Mouse (Mus musculus): ENCODE measurements around the gene Odf3l1.
"Not testable (repeated sequence)": the region's sequence is repeated elsewhere in the genome, so short reads cannot be mapped to it uniquely, and the experiment has no call there.

The Odf3l1 gene

DNA sequence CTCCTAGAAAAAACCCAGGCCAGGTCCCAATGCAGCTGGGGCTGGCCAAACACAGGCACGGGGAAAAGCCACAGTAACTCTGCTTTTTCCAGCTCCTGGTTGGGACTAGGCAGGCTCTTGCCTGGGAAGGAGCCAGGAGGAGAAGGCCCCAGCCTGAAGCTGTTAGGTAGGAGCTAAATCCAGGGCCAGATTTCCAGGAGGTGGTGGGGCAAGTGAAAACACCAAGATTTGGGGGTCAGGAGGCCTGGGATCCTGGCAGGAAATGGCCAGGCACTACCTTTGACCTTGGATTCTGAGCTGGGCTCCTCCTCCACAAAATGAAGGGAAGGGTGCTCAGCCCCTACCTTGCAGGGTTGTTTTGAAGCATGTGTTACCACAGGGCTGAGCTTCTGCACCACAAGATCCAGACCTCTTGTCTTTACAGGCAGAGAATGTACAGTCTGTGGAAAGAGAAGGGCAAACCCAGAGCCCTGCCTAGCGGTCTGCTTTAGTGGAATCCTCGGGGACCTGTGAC lies at the start of gene Odf3l1:
Gene Odf3l1 (minus strand): TSS at position 464 of the 514 bp plus-strand sequence.
- DNase-seq = no peak

DNA sequence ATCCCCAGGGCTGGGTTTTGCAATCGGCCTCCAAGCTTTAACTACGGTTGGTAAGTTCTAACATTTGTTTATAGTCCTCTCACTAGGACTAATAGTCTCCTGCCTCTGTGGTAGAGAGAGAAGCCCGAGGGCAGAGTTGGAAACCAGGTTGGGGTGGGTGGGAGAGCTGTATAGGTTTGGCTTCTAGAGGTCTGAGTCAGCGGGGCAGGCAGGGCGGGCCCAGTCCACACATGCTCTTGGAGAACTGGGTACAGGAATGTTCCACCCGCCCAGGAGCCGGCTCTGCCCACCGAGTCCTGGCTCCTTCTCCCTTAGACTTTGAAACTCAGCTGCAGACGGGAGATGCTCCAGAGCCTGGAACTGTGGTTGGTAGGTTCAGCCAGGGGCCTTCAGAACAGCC lies 49.5 kb upstream of the Odf3l1 start:
- DNase-seq = no peak

DNA sequence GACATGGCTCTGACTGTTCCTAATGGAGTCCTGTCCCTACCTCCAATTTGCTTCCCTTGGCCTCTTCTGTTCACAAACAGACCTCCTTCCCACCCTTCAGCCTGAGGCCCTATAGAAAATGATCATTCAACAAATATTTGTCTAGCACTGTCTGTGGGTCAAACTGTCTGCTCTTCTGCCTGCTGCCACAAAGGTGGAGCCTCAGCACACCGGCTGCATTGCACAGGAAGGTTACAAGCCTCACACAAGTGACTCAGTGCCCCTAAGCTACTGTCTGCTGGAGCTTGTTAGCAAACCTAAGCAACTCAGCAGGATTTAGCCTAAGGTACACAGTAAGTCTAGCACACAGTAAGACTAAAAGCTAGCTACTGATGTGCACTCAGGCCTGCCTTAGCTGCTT lies 46.5 kb upstream of the Odf3l1 start:
- no peak for DNase-seq

DNA sequence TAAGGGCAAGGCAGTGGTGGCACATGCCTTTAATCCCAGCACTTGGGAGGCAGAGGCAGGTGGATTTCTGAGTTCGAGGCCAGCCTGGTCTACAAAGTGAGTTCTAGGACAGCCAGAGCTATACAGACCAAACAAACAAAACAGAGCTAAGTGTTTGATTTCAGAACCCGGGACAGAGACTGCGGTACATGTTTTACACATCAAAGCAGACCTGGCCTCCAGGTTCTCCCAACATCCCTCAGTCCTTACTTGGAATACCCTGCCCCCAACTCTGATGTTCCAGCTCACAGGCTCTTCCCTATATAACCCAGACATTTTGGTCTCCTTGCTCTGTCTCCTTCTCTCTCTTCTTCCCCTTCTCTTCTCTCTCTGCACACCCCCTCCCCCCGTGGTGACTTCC lies 45.5 kb upstream of the Odf3l1 start:
- DNase-seq = not testable (repeated sequence)

DNA sequence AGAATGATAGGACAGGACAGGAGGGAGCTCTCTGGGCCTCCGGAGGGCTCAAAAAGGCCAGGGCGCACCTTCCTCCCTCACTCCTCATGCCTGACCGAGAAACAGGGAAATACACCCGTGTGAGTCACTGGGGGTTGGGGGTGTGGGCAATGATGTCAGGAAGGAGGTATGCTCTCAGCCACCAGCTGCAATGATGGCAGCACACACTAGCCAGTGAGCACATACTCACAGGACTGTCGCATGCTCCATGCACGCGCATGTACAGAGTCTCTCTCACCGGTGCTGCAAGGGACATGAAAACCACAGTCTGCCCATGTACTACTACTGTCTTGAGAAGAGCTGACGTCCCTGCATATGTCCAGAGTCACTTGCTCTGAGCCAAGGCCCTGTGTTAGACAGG lies 43.1 kb upstream of the Odf3l1 start:
- DNase-seq = no peak

DNA sequence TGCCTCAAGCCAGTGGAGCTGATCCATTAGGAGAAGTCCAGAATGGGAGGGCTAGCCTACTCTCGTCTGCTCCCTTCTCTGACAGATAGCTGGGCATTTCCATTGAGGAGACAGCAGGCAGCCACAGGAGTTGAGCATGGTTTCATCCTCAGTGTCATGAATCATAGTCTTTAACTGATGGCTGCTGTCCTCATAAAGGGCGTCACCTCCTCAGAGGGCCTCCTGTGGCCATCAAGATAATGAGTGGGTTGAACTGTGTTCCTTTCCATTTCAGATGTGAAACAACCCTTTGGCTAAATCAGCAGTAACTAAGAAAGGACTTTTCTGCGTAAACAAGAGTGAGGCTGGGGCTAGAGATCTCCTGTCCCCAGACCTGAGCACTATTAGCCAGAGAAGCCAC lies 39.2 kb upstream of the Odf3l1 start:
- DNase-seq = no peak

DNA sequence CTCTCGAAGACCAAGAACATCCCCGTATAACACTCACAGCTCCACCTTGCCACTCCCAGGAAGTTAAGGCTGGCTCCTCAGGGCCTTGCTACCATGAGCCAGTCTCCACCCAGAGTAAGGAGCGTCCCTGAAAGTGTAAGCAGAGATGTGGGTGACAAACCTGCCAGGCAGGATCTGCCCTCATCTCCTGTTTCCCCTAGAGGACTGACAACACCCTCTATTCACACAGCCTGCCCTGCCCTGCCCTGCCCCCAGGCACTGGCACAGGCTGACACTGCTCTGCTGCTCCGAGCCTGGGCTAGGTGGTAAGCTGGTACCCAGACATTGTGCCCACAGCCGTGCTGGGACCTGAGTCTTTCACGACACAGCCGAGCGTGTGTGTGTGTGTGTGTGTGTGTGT lies 36.7 kb upstream of the Odf3l1 start:
- DNase-seq = no peak

DNA sequence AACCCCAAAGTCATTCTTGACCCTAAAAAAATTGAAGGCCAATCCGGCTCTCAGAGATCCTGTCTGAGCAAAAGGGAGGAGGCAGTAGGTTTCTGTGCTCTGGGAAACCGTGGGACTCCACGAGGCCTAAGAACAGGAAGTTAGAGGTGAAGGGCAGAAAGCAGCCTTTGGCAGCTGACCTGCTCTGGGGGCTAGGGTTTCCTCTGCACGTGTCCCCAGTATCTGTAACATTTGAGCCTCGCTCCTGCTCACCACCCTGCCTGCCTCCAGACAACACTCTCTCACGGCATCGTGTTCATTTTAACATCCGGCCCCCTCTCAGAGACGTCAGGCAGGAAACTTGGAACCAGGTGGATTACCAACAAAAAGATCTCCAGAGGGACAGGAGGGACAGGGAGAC lies 36.1 kb upstream of the Odf3l1 start:
- no peak for DNase-seq

DNA sequence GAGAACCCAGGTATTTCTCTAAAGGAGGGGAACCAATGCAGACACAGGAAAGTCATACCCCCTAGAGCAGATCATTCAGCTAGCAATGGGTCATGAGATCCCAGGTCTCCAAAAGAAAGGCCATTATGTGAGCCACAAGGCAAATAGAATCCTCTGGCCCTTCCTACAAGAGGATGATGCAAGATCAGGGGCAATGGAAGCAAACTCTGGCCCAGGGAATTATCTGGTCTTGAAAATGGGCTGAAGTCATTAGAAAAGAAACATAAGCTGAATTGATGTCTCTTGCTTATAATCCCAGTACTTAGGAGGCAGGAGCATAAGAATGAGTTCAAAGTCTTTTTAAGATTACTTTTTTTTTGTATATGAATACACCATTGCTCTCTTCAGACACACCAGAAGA lies 35.6 kb upstream of the Odf3l1 start:
- DNase-seq = no peak

DNA sequence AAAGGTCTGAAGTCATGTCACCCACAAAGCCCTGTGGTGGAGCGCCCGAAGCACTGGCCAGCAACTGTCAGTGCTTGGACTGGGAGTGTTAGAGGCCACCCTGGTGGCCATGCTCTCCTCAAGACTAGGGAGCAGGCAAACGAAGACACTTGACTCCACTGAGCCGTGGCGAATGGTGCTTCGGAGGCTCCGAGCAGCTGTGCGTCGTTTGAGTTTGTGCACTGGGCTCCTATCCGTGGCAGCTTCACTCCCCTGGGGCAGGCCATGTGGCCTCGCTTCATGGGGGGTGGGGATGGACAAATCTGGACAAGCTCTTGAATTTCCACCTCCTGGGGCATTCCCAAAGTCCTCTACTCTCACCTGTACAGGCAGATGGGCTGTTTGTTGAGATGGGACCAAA lies 34.9 kb upstream of the Odf3l1 start:
- no peak for DNase-seq

DNA sequence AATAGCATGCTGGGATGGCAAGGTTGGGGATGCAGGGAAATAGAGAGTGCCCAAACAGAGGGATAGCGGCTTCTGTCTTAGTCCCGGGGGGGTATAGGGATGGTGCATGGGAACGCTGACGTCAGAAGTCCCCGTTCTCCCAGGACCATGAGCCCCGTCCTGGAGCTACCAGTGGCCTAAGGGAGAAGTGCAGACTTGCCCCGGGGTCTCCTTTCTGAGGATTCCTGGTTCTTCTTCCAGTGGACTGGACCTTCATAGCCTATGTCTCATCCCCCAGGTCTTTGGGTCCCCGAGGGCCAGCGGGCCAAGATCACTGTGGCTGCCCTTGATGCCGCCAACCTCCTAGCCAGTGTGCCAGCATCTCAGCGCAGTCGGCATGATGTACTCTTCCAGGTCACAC lies 32.3 kb upstream of the Odf3l1 start:
- DNase-seq = no peak

DNA sequence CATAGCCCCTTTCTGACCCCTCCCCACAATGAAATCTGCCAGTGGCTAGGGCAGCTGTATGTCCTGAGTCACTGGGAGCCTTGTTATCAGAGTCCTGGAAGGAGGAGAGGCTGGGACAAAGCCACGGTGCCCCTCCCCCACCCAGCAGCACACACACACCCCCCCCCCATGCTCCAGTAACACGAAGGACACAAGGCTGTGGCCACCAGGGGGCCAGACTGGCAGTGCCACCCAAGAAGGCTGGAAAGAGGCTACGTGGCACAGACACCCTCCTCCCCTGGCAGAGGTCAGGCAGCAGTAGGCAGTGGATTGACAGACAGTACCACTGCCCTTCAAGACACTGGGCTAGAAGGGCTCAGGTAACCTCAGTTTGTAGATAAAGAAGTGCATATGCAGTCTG lies 29.5 kb upstream of the Odf3l1 start:
- peak; percentile 55 for DNase-seq

DNA sequence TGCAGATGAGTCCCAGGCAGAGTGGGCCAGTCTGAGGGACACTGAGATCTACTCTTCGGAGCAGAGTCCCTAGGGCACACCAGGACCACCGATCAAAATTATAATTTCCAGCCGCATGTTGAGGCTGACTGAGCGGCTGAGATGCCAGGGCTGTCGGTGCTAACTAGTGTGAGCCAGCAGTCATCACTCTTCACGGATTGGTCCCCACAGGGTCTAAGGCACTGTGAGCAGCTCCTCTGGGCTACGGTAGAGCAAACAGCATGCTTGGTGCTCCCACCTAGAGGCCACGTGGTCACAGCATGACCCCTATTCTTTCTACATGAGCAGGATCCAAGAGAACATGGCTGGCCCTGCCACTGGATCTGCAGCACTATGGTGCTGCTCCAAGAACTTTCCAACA lies 28.8 kb upstream of the Odf3l1 start:
- no peak for DNase-seq

DNA sequence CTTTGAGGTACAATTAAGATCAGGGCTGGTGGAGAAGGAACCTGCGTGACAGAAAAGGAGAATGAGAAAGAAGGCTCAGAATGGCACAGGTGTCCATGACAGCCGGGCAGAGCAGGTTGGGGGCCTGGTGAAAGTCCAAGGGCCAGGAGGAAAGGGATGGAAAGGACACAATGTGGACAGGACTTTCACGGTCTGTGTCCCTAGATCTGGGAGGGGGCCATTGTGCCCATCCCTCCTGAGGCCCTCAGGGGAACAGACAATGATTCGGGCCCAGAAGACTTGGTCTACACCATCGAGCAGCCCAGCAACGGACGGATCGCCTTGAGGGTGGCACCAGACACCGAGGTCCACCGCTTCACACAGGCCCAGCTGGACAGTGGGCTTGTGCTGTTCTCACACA lies 27.6 kb upstream of the Odf3l1 start:
- DNase-seq = no peak

DNA sequence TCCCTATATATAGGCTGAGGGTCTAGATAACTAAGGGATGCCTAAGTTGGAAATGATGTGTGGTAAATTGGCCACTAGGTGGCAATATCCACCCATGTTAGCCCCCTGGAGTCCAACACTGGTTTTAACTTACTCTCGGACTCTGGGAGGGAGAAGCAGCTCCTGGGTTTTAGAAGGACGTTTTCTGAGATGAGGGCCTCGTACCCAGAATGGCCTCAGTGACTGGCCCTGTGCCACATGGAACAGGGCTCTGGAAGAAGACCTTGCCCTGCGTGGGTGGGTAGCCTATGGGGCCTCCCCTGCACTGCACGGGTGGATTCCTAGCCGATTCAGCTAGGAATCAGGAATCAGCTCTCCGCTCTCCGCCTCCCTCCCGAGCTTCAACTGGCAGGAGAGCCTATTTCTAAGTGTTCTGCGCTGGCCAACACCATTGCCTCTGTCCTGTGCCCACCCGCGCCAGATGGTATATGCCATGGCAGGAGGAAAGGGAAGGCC lies 27.1 kb upstream of the Odf3l1 start:
- peak; percentile 52 for DNase-seq

DNA sequence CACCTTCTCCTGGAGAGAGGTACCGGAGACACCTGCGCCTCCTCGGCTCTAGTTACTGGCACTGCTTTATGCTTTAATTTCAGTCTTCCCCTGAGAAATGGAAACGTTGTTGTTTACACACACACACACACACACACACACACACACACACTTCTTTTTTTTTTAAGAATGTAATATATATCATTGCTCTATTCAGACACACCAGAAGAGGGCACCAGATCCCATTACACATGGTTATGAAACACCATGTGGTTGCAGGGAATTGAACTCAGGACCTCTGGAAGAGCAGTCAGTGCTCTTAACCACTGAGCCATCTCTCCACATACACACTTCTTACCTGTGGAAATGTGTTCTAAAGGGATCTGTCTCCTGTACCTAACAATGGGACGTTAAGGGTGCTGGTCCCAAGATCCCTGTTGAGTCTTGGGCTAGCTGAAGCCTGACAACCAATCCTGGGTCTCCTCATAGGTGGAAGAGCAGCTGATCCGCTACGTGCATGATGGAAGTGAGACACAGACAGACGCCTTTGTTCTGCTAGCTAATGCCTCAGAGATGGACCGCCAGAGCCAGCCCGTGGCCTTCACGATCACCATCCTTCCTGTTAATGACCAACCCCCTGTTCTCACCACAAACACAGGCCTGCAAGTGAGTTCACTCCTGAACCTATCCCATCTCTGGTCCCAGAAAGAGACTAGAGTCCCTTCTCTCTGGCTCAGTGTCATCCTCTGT lies 26.2 kb upstream of the Odf3l1 start:
- no peak for DNase-seq

DNA sequence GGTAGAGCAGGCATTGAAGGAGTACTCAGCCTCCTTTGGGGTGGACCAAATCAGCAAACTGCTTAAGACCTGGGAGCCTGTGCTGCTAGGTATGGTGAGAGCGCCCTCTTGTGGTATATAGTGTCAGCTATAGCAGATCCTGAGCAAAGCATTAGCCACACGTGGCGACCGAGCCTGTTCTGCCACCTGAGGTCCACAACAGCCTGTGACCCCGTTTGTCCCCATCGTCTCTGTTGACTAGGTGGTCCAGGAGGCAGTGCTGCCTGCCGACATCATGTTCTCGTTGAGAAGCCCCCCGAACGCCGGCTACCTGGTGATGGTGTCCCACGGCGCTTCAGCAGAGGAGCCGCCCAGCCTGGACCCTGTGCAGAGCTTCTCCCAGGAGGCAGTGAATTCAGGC lies 25.3 kb upstream of the Odf3l1 start:
- peak; percentile 68 for DNase-seq

DNA sequence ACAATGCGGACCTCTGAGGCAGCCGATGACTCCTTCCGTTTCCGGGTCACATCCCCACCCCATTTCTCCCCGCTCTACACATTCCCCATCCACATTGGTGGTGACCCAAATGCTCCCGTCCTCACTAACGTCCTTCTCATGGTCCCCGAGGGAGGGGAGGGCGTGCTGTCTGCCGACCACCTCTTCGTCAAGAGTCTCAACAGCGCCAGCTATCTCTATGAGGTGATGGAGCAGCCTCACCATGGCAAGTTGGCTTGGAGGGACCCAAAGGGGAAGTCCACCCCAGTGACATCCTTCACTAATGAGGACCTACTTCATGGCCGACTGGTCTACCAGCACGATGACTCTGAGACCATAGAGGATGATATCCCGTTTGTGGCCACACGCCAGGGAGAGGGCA lies 23.1 kb upstream of the Odf3l1 start:
- DNase-seq = no peak

DNA sequence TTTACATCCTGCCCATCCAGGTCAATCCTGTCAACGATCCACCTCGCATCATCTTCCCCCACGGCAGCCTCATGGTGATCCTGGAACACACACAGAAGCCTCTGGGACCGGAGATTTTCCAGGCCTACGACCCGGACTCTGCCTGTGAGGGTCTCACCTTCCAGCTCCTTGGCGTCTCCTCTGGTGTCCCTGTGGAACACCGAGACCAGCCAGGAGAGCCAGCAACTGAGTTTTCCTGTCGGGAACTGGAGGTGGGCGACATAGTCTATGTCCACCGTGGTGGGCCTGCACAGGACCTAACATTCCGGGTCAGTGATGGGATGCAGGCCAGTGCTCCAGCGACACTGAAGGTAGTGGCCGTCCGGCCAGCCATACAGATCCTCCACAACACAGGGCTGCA lies 22.1 kb upstream of the Odf3l1 start:
- no peak for DNase-seq

DNA sequence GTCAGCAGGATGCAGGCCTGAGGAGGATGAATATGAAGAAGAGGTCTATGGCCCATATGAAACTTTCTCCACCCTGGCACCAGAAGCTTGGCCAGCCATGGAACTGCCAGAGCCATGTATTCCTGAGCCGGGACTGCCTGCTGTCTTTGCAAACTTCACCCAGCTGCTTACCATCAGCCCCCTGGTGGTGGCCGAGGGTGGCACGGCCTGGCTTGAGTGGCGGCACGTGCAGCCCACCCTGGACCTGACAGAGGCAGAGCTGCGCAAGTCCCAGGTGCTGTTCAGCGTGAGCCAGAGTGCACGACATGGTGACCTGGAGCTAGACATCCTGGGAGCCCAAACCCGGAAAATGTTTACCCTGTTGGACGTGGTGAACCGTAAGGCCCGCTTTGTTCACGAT lies 21.6 kb upstream of the Odf3l1 start:
- DNase-seq = peak; percentile 48

DNA sequence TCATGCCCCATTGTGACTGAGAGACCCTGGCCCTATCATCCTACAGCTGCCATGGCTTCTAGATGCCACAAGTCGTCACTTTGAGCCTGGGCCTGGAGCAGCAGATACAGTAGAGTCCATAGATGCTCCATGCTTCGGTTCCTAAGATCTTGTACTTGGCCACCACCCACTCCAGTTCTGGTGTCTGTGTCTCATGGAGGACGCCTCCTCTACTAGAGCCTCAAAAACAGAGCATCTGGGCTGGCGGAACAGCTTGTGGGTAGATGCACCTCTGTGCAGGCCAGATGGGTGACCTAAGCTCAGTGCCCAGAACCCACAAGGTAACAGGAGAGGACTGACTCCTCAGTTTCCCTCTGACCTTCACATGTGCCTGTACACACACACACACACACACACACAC lies 19.8 kb upstream of the Odf3l1 start:
- no peak for DNase-seq

DNA sequence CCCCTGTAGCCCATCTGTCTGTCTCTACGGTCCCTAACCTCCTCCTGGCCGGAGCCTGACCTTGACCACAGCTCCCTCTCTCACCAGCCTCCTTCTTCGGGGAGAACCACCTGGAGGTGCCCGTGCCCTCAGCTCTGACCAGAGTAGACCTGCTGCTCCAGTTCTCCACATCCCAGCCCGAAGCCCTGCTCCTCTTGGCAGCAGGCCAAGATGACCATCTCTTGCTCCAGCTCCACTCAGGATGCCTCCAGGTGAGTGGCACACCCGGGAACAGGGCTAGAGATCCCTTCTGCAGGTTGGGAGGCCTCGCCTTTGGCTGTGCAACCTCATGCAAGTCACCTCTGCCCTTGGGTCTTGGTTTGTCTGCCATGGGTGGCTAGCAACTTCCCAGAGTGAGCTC lies 19.0 kb upstream of the Odf3l1 start:
- no peak for DNase-seq

DNA sequence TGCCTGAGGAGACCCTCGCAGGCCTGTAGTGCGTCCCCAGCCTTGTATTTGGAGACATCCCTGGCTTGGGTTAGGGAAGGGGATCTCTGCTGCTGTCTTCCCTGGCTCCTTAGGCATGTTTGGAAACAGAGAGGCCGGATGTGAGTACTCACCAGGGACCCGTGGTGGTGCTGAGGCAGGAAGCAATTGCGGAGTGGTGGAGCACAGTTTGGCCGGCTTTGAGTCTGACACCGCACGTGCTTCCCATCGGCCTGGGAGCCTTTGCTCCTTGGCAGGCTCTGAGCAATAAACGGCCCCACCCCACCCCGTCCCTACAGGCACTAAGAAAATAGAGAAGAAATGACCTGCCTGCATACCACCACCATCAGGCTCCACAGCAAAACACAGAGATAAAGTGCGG lies 18.3 kb upstream of the Odf3l1 start:
- DNase-seq = no peak

DNA sequence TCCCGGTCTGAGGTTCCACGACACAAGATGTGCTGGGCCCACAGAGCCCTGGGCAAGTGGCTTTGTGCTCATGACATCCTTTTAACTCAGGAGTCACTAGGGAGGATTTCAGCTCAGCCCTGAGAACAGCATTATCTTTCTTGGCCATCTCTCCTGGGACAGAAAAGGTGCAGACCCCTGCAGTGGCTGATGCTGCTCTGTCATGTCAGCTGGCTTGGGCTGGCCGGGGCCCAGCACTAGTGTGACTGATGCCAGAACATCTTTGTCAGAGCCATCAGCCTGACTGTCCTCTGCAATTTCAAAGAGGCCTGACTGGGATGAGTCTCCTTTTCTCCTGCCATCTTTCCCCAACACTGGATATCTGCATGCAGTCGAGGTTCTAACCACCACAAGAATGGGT lies 17.8 kb upstream of the Odf3l1 start:
- DNase-seq = no peak

DNA sequence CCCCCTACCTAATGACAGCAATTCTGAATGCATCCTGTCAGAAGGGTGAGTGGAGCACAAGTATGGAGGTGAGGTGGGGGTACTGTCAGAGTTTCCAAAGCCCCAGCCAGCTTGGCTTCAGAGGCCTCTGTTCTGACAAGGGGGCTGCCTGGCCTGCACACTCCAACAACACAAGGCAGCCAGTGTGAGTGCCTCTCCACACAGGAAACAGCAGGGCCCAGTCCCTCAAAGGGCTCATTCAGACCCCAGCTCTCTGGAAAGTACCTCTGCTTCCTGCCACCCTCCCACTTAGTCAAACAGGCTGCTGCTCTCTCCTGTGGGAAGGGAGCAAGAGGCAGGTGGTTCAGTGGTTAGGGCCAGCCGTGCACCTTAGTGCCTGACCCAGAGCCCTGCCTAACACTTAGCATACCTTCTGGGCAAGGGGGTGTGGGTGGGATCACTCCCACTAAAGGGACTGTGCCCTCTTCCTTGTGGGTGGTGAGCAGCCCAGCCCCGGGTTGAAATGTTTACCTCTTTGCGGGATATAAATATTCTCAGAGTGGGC lies 17.1 kb upstream of the Odf3l1 start:
- no peak for DNase-seq

All from right cerebral cortex, postnatal 4 days (tissue).